Mouse (Mus musculus): ENCODE data around the gene Slc25a11. TPM values are rescaled to one million over a fixed set of nuclear protein-coding genes. Genes with fewer than 3 reads are reported as not detected.
A peak's percentile ranks its signal among the peaks of the same experiment; 100 is the strongest.

The Slc25a11 gene
- total and polyA plus RNA-seq, 2 experiments = 109 to 118 TPM

GRCm38 (mm10) chr11:70670483-70670882, 23.2 kb upstream of the Slc25a11 start:
- H3K4me3 ChIP-seq (ENCODE audit: insufficient read depth, low read depth, low read length) = no peak overlapping the region
- H3K79me2 ChIP-seq (ENCODE audit: control insufficient read depth, insufficient read depth, low read length) = no peaks in the 10 kb centered on the region; the same call in 1 of the 2 replicates
- no peaks in the 10 kb centered on the region for H3K27me3 ChIP-seq (ENCODE audit: control insufficient read depth, insufficient read depth, low read length)
- no peak overlapping the region for H3K27ac ChIP-seq (replicated peaks; ENCODE audit: insufficient read depth, low read depth, low read length)
- peaks cover 2% of the 10 kb centered on the region for H3K36me3 ChIP-seq (ENCODE audit: control insufficient read depth, insufficient read depth, low read length)
- no peak overlapping the region for H3K9ac ChIP-seq (ENCODE audit: low read depth, low read length)
- no peak for DNase-seq (ENCODE audit: extremely low read depth, low read depth, low spot score)
- TF ChIP-seq CTCF (IDR thresholded peaks at IDR 0.05; ENCODE audit: low read depth, low read length) (no peak), POLR2A (IDR thresholded peaks at IDR 0.05; ENCODE audit: extremely low read depth, insufficient read depth, low read length) (no peak)
- 76% methylated on average over 14 of the region's 14 CpGs for WGBS
- peaks cover 2% of the 10 kb centered on the region; the same call in 1 of the 2 replicates for H3K4me1 ChIP-seq (ENCODE audit: control insufficient read depth, insufficient read depth, low read length)

DNA sequence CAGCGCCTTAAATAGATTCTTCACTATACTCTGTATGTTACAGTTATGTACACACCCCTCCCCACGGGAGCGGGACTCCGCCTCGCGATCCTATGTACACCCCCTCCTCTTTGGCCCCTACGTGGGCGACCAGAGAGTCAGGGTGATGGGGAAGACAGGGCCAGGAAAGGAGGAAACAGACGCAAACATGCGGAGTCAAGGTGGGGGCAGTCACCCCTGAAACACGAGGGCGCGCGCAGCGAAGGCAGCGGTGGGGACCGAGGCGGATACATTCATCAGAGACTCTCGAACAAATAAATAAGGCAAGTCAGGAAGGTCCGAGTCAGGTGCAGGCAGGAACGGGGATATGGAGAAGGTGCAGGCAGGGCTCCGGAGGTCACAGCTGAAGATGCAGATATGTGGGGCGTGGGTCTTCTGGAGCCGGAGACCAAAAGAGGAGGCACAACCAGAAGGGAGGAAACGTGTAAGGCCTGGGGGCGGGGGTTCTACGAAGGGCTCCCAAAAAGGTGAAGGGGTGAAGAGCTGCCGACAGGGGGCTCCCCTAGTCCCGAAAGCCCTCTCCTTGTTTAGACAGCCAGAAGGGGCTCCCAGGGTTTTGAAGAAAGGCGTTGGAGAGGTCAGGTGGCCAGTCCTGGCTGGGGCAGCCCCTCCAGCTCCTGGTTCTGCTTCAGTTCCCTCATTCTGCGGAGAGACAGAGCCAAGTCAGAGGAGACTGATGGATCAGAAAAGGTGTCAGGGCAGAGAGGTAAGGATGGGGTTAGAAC, 22.5 kb upstream of the Slc25a11 start:
- Histone ChIP-seq H3K27ac (replicated peaks; ENCODE audit: insufficient read depth, low read depth, low read length) (peak overlapping the region; percentile 73), H3K27me3 (ENCODE audit: control insufficient read depth, insufficient read depth, low read length) (no peaks in the 10 kb centered on the region), H3K4me1 (ENCODE audit: control insufficient read depth, insufficient read depth, low read length) (peaks cover 2% of the 10 kb centered on the region; the same call in 1 of the 2 replicates), H3K9ac (ENCODE audit: low read depth, low read length) (peak overlapping the region; percentile 76), H3K36me3 (ENCODE audit: control insufficient read depth, insufficient read depth, low read length) (peaks cover 4% of the 10 kb centered on the region), H3K4me3 (ENCODE audit: insufficient read depth, low read depth, low read length) (peak overlapping the region; percentile 72), H3K79me2 (ENCODE audit: control insufficient read depth, insufficient read depth, low read length) (no peaks in the 10 kb centered on the region; the same call in 1 of the 2 replicates)
- WGBS = 3% methylated on average over 31 of the region's 31 CpGs
- peak; percentile 26 for DNase-seq (ENCODE audit: extremely low read depth, low read depth, low spot score)
- TF ChIP-seq CTCF (IDR thresholded peaks at IDR 0.05; ENCODE audit: low read depth, low read length) (peak; percentile 56), POLR2A (IDR thresholded peaks at IDR 0.05; ENCODE audit: extremely low read depth, insufficient read depth, low read length) (no peak)

GRCm38 (mm10) chr11:70668771-70669505, 21.7 kb upstream of the Slc25a11 start, which contains the start of gene Spag7:
TSS of gene Spag7 (minus strand) at chr11:70669416.
- H3K27me3 ChIP-seq (ENCODE audit: control insufficient read depth, insufficient read depth, low read length) = no peaks in the 10 kb centered on the region
- no peaks in the 10 kb centered on the region; the same call in 1 of the 2 replicates for H3K79me2 ChIP-seq (ENCODE audit: control insufficient read depth, insufficient read depth, low read length)
- peaks cover 2% of the 10 kb centered on the region; the same call in 1 of the 2 replicates for H3K4me1 ChIP-seq (ENCODE audit: control insufficient read depth, insufficient read depth, low read length)
- DNase-seq (ENCODE audit: extremely low read depth, low read depth, low spot score) = peak; percentile 100
- TF ChIP-seq POLR2A (IDR thresholded peaks at IDR 0.05; ENCODE audit: extremely low read depth, insufficient read depth, low read length) (peak; percentile 72), CTCF (IDR thresholded peaks at IDR 0.05; ENCODE audit: low read depth, low read length) (no peak)
- peak within 1 kb of the TSS; percentile 72 for H3K4me3 ChIP-seq (ENCODE audit: insufficient read depth, low read depth, low read length)
- H3K9ac ChIP-seq (ENCODE audit: low read depth, low read length) = peak within 1 kb of the TSS; percentile 76
- under 1% methylated on average over 44 of the region's 44 CpGs for WGBS
- peak within 1 kb of the TSS; percentile 90 for H3K27ac ChIP-seq (replicated peaks; ENCODE audit: insufficient read depth, low read depth, low read length)
- peaks cover 10% of the 10 kb centered on the region for H3K36me3 ChIP-seq (ENCODE audit: control insufficient read depth, insufficient read depth, low read length)

DNA sequence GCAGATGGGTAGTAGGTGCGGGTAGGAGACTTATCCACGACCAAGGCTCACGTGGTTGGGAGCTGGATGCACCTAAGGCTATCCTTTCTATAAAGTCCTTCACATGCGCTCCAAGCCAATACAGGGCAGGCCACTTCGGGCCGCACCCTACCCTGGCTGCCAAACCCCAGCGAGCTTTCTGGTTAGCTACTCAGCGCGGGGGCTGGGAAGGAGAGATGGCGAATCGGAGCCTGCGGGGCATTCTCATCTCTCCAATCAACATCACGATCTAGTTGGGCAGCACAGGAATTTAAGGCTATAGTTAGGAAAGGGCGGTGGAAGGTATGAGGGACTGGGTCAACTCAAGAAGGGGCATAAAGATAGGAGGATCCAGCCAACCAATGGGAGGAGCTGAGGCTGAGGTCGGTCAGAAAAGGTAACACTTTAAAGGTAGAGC, 21.1 kb upstream of the Slc25a11 start:
- peaks cover 2% of the 10 kb centered on the region; the same call in 1 of the 2 replicates for H3K4me1 ChIP-seq (ENCODE audit: control insufficient read depth, insufficient read depth, low read length)
- under 1% methylated on average over 15 of the region's 15 CpGs for WGBS
- DNase-seq (ENCODE audit: extremely low read depth, low read depth, low spot score) = no peak
- H3K4me3 ChIP-seq (ENCODE audit: insufficient read depth, low read depth, low read length) = peak overlapping the region; percentile 63
- TF ChIP-seq CTCF (IDR thresholded peaks at IDR 0.05; ENCODE audit: low read depth, low read length) = no peak
- no peak for TF ChIP-seq POLR2A (IDR thresholded peaks at IDR 0.05; ENCODE audit: extremely low read depth, insufficient read depth, low read length)
- peak overlapping the region; percentile 57 for H3K9ac ChIP-seq (ENCODE audit: low read depth, low read length)
- no peaks in the 10 kb centered on the region for H3K27me3 ChIP-seq (ENCODE audit: control insufficient read depth, insufficient read depth, low read length)
- H3K27ac ChIP-seq (replicated peaks; ENCODE audit: insufficient read depth, low read depth, low read length) = peak overlapping the region; percentile 71
- H3K79me2 ChIP-seq (ENCODE audit: control insufficient read depth, insufficient read depth, low read length) = no peaks in the 10 kb centered on the region; the same call in 1 of the 2 replicates
- peaks cover 8% of the 10 kb centered on the region for H3K36me3 ChIP-seq (ENCODE audit: control insufficient read depth, insufficient read depth, low read length)

- peak; percentile 22 for DNase-seq (ENCODE audit: extremely low read depth, low read depth, low spot score)
- H3K4me1 ChIP-seq (ENCODE audit: control insufficient read depth, insufficient read depth, low read length) = peaks cover 2% of the 10 kb centered on the region; the same call in 1 of the 2 replicates
- H3K79me2 ChIP-seq (ENCODE audit: control insufficient read depth, insufficient read depth, low read length) = no peaks in the 10 kb centered on the region; the same call in 1 of the 2 replicates
- WGBS = 69% methylated on average over 14 of the region's 14 CpGs
- no peak overlapping the region for H3K9ac ChIP-seq (ENCODE audit: low read depth, low read length)
- no peak for TF ChIP-seq CTCF (IDR thresholded peaks at IDR 0.05; ENCODE audit: low read depth, low read length)
- TF ChIP-seq POLR2A (IDR thresholded peaks at IDR 0.05; ENCODE audit: extremely low read depth, insufficient read depth, low read length) = no peak
- H3K36me3 ChIP-seq (ENCODE audit: control insufficient read depth, insufficient read depth, low read length) = peaks cover 11% of the 10 kb centered on the region
- H3K27me3 ChIP-seq (ENCODE audit: control insufficient read depth, insufficient read depth, low read length) = no peaks in the 10 kb centered on the region
- no peak overlapping the region for H3K4me3 ChIP-seq (ENCODE audit: insufficient read depth, low read depth, low read length)
- H3K27ac ChIP-seq (replicated peaks; ENCODE audit: insufficient read depth, low read depth, low read length) = 0 out of 2 replicates have a peak overlapping the region, but pooled peaks have one; percentile 9
These were observed 20.2 kb upstream of the Slc25a11 start for GRCm38 (mm10) chr11:70667271-70668150.
